Mouse (Mus musculus) stomach, postnatal 0 days (tissue): ENCODE measurements around the gene Fjx1.

Source experiments
- CTCF ChIP-seq: IDR thresholded peaks from 2 replicates; pipeline ENCODE4 v1.5.1; 2016; ENCODE audit warnings: antibody characterized with exemption, low read depth, mild to moderate bottlenecking, moderate library complexity
- EP300 ChIP-seq: optimal IDR thresholded peaks from 2 replicates; pipeline ENCODE3; 2016; ENCODE audit warnings: antibody characterized with exemption

GRCm38 (mm10) chr2:102407363-102408184 lies 44.7 kb downstream of the Fjx1 start, which contains the start of gene Trim44:
- TF ChIP-seq CTCF (no peak), EP300 (peak; percentile 67)
